Mouse (Mus musculus): ENCODE data around the gene Gckr. TPM values are rescaled to one million over a fixed set of nuclear protein-coding genes. Genes with fewer than 3 reads are reported as not detected.

Gckr gene
- under 1 TPM; 0.14 to 0.27 TPM for total RNA-seq (2021)
- long read RNA-seq, experiment 1 = 0 reads
- long read RNA-seq, experiment 2 = 0 reads

GRCm38 (mm10) chr5:31297047-31297757 is at the start of gene Gckr:
Gckr (plus strand) TSS chr5:31297443.
- no peak for DNase-seq

GRCm38 (mm10) chr5:31250716-31251115 is 46.5 kb upstream of the Gckr start:
- no peak for DNase-seq

- DNase-seq = peak; percentile 24
Observed at GRCm38 (mm10) chr5:31251541-31252101, 45.6 kb upstream of the Gckr start, which contains the start of gene Krtcap3. Krtcap3 (plus strand) TSS chr5:31251691.

GRCm38 (mm10) chr5:31252151-31252550 is 45.1 kb upstream of the Gckr start:
- no peak for DNase-seq

GRCm38 (mm10) chr5:31252795-31253545 is 44.3 kb upstream of the Gckr start:
- DNase-seq = no peak

- DNase-seq = no peak
Observed at GRCm38 (mm10) chr5:31253806-31254205, 43.4 kb upstream of the Gckr start.

GRCm38 (mm10) chr5:31254452-31254851 is 42.8 kb upstream of the Gckr start:
- no peak for DNase-seq

GRCm38 (mm10) chr5:31254901-31255300 is 42.3 kb upstream of the Gckr start:
- DNase-seq = no peak

GRCm38 (mm10) chr5:31255381-31255780 is 41.9 kb upstream of the Gckr start:
- DNase-seq = no peak

GRCm38 (mm10) chr5:31255971-31256370 is 41.3 kb upstream of the Gckr start:
- no peak for DNase-seq

- DNase-seq = no peak
Observed at GRCm38 (mm10) chr5:31257616-31258015, 39.6 kb upstream of the Gckr start.

- no peak for DNase-seq
Observed at GRCm38 (mm10) chr5:31266101-31266500, 31.1 kb upstream of the Gckr start.

- no peak for DNase-seq
Observed at GRCm38 (mm10) chr5:31267686-31268085, 29.6 kb upstream of the Gckr start.

GRCm38 (mm10) chr5:31273018-31273417 is 24.2 kb upstream of the Gckr start:
- DNase-seq = no peak

- DNase-seq = no peak
Observed at GRCm38 (mm10) chr5:31279245-31279988, 17.8 kb upstream of the Gckr start.

- DNase-seq = no peak
Observed at GRCm38 (mm10) chr5:31288225-31288624, 9.0 kb upstream of the Gckr start.

GRCm38 (mm10) chr5:31288655-31289054 is 8.6 kb upstream of the Gckr start:
- peak; percentile 28 for DNase-seq

- no peak for DNase-seq
Observed at GRCm38 (mm10) chr5:31289626-31290230, 7.5 kb upstream of the Gckr start.

GRCm38 (mm10) chr5:31290521-31291360 is 6.5 kb upstream of the Gckr start, which contains the start of gene Ift172:
Ift172 (minus strand) TSS chr5:31291116.
- DNase-seq = peak; percentile 94

GRCm38 (mm10) chr5:31291361-31291688 is 5.9 kb upstream of the Gckr start:
- no peak for DNase-seq

GRCm38 (mm10) chr5:31294964-31295605 is 2.2 kb upstream of the Gckr start:
- DNase-seq = peak; percentile 12

Data from gastrocnemius, postnatal 10 days (tissue).